Mouse (Mus musculus) stomach, postnatal 0 days (tissue): ENCODE measurements around the gene Tsen54.

ENCODE experiments used
- CTCF ChIP-seq: IDR thresholded peaks from 2 replicates; pipeline ENCODE4 v1.5.1; 2016; ENCODE audit warnings: antibody characterized with exemption, low read depth, mild to moderate bottlenecking, moderate library complexity
- EP300 ChIP-seq: optimal IDR thresholded peaks from 2 replicates; pipeline ENCODE3; 2016; ENCODE audit warnings: antibody characterized with exemption

- TF ChIP-seq CTCF: peak; percentile 48
- TF ChIP-seq EP300: no peak
These were observed 49.4 kb downstream of the Tsen54 start for GRCm38 (mm10) chr11:115863895-115864294.
